Mouse (Mus musculus) cerebellum, adult 2 months (tissue): ENCODE data around the gene Cxcl17. TPM values are rescaled to one million over a fixed set of nuclear protein-coding genes. Genes with fewer than 3 reads are reported as not detected.

Source experiments
- DNase-seq, 2 experiments: peaks; one replicate each; pipeline ENCODE4 v3.0.0; 2021
- H3K27ac ChIP-seq: fragments of 200-500 bp; 2 replicates; pipeline ENCODE4 v1.5.1; 2012; ENCODE audit warnings: low read length, control low read depth, inconsistent platforms; ENCODE audit not compliant: insufficient read depth
- H3K27me3 ChIP-seq: fragments of 200-500 bp; 2 replicates; pipeline ENCODE4 v1.6.1; 2012; ENCODE audit warnings: inconsistent platforms, mild to moderate bottlenecking, low read length, moderate library complexity; ENCODE audit not compliant: control insufficient read depth, insufficient read depth
- H3K4me1 ChIP-seq: fragments of 200-500 bp; 2 replicates; pipeline ENCODE4 v1.6.1; 2011; ENCODE audit warnings: low read length; ENCODE audit not compliant: control insufficient read depth, insufficient read depth
- H3K4me3 ChIP-seq: fragments of 200-500 bp; replicated peaks from 2 replicates; pipeline ENCODE3; 2011; ENCODE audit warnings: mild to moderate bottlenecking, low read depth, low read length, control low read depth; ENCODE audit not compliant: insufficient read depth
- CTCF ChIP-seq: fragments of 200-500 bp; IDR thresholded peaks from 2 replicates; pipeline ENCODE4 v1.5.1; 2011; ENCODE audit warnings: low read depth, mild to moderate bottlenecking, control low read depth, low read length, moderate library complexity, borderline replicate concordance; ENCODE audit not compliant: insufficient read depth
- POLR2A ChIP-seq: fragments of 200-500 bp; IDR thresholded peaks from 2 replicates; pipeline ENCODE4 v1.6.1; 2011; ENCODE audit warnings: low read length, control low read depth, borderline replicate concordance; ENCODE audit not compliant: insufficient read depth
- WGBS: fragments of 180-500 bp; shearing (Covaris S2); methylation state at CpG from one replicate; pipeline ENCODE4 v1.1.7; 2018; 5-methylcytosine and 5-hydroxymethylcytosine counted together
- polyA plus RNA-seq: library from polyadenylated mRNA; depleted of rRNA; stranded (reverse); fragments of >200 nt; gene quantifications from 2 replicates; pipeline ENCODE4 v1.2.3, GENCODE M21; 2012

The Cxcl17 gene
- polyA plus RNA-seq, 1 experiment: not detected

GRCm38 (mm10) chr7:25385850-25386555 lies 26.7 kb downstream of the Cxcl17 start:
- WGBS: 48% methylated on average over 12 of the region's 12 CpGs
- Histone ChIP-seq H3K27ac (peak overlapping the region; percentile 59; the same call in 1 of the 2 replicates), H3K4me1 (peaks cover 59% of the 10 kb centered on the region), H3K4me3 (no peak overlapping the region), H3K27me3 (no peaks in the 10 kb centered on the region)
- TF ChIP-seq CTCF: no peak
- no peak for TF ChIP-seq POLR2A
- peak; percentile 86 to 91 for DNase-seq

DNA sequence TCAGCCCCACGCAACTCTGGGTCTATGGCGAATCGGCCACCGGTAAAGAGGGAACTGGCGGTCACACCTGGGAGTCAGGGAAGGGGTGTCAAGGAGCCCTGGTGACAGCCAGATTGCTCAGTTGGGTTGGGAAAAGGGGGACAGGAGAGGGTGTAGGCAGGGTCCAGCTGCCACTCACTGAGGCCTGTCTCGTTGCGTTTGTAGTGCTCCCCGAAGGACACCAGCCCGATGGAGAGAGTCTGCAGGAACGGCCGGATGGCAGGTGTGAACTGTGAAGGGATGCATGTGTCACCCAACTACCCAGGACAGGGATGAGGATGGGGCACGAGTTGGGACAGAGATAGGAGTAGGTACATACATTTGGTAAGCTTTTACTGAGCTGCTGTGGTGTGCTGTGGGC lies 27.4 kb downstream of the Cxcl17 start:
- TF ChIP-seq CTCF: no peak
- no peak for TF ChIP-seq POLR2A
- H3K4me1 ChIP-seq: peaks cover 53% of the 10 kb centered on the region
- H3K27ac ChIP-seq: no peak overlapping the region
- DNase-seq: peak in 1 of 2 experiments; percentile 19
- H3K27me3 ChIP-seq: no peaks in the 10 kb centered on the region
- no peak overlapping the region for H3K4me3 ChIP-seq
- 88% methylated on average over 12 of the region's 12 CpGs for WGBS

- no peaks in the 10 kb centered on the region for H3K27me3 ChIP-seq
- TF ChIP-seq POLR2A (no peak), CTCF (no peak)
- no peak overlapping the region for H3K4me3 ChIP-seq
- H3K4me1 ChIP-seq: peaks cover 51% of the 10 kb centered on the region
- H3K27ac ChIP-seq: no peak overlapping the region
- 76% methylated on average over 9 of the region's 9 CpGs for WGBS
- no peak for DNase-seq
Measured at GRCm38 (mm10) chr7:25384818-25385217, 27.9 kb downstream of the Cxcl17 start.

- no peak for TF ChIP-seq CTCF
- TF ChIP-seq POLR2A: no peak
- 80% methylated on average over 13 of the region's 13 CpGs for WGBS
- Histone ChIP-seq H3K4me1 (peaks cover 51% of the 10 kb centered on the region), H3K27me3 (no peaks in the 10 kb centered on the region), H3K27ac (no peak overlapping the region), H3K4me3 (no peak overlapping the region)
- DNase-seq: no peak
Measured at GRCm38 (mm10) chr7:25384318-25384717, 28.4 kb downstream of the Cxcl17 start.

GRCm38 (mm10) chr7:25383891-25384290 lies 28.8 kb downstream of the Cxcl17 start:
- H3K4me1 ChIP-seq: peaks cover 51% of the 10 kb centered on the region
- 31% methylated on average over 4 of the region's 4 CpGs for WGBS
- H3K27me3 ChIP-seq: no peaks in the 10 kb centered on the region
- H3K27ac ChIP-seq: peak overlapping the region; percentile 12
- no peak for DNase-seq
- no peak overlapping the region for H3K4me3 ChIP-seq
- TF ChIP-seq POLR2A: no peak
- TF ChIP-seq CTCF: no peak

GRCm38 (mm10) chr7:25383385-25383784 lies 29.3 kb downstream of the Cxcl17 start:
- WGBS: 30% methylated on average over 7 of the region's 7 CpGs
- Histone ChIP-seq H3K27ac (peak overlapping the region; percentile 12), H3K4me3 (no peak overlapping the region), H3K4me1 (peaks cover 51% of the 10 kb centered on the region), H3K27me3 (no peaks in the 10 kb centered on the region)
- no peak for DNase-seq
- no peak for TF ChIP-seq CTCF
- TF ChIP-seq POLR2A: no peak

DNA sequence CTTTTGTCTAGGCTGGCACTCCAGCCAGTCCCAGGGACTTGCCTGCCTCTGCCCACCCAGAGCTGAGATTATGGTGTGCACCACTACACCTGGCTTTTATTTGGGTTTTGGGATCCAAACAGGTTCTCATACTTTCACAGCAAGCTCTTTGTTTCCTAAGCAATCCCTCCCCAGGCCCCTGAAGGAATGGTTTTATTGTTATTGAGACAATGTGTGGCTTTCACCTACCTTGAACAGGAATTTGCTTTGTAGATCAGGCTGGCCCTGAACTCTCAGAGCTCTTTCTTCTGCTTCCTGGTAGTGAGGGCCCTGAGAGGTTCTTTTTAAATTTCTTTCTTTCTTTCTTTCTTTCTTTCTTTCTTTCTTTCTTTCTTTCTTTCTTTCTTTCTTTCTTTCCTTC lies 30.1 kb downstream of the Cxcl17 start:
- TF ChIP-seq POLR2A (no peak), CTCF (no peak)
- DNase-seq: no peak
- Histone ChIP-seq H3K4me1 (peaks cover 45% of the 10 kb centered on the region), H3K4me3 (no peak overlapping the region), H3K27me3 (no peaks in the 10 kb centered on the region), H3K27ac (no peak overlapping the region)

DNA sequence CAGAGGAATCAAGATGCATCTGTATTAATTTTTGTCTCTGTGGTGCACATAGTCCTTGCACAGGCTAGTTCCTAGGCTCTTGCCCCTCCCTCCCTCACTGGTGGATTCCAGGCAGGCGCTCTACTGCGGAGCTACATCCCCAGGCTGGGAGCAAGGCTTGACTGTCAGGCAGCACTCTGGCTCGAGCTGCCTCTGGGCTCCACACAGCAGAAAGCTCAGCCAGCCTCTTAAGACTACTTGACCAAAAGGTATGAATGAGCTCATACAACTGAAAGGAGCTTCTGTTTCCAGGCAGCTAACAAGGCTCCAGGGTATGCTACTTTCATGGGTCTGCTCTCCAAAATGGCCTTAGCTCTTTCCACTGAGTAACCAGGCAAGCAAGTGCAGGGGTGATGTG lies 31.4 kb downstream of the Cxcl17 start:
- H3K27ac ChIP-seq: no peak overlapping the region
- no peak for DNase-seq
- H3K4me3 ChIP-seq: no peak overlapping the region
- WGBS: 58% methylated on average over 3 of the region's 3 CpGs
- H3K4me1 ChIP-seq: peaks cover 41% of the 10 kb centered on the region
- H3K27me3 ChIP-seq: no peaks in the 10 kb centered on the region
- no peak for TF ChIP-seq CTCF
- TF ChIP-seq POLR2A: no peak
